Mouse (Mus musculus) adrenal gland, postnatal 4 days (tissue): Measurements from ENCODE around the gene Gldc. TPM values are rescaled to one million over a fixed set of nuclear protein-coding genes. Genes with fewer than 3 reads are reported as not detected.
"Not testable (repeated sequence)": the region's sequence is repeated elsewhere in the genome, so short reads cannot be mapped to it uniquely, and the experiment has no call there.

Experiments used
- DNase-seq, 2 experiments: peaks; one replicate each; pipeline ENCODE4 v3.0.0; 2021 to 2022; ENCODE audit warnings: low spot score in 2 of 2, mixed read lengths in 2 of 2
- long read RNA-seq, 2 experiments: library from polyadenylated mRNA; stranded (forward); transcript quantifications; one replicate each; pipeline ENCODE4 v2.0.0; 2021
- total RNA-seq, 2 experiments: library from RNA; stranded (reverse); gene quantifications; 2 replicates each; pipeline ENCODE4 v1.2.3; 2021

Gene Gldc
- 1 to 10 TPM; 2.2 to 7.9 TPM for total RNA-seq
- long read RNA-seq, experiment 1, transcript Gldc-201 (25 exons, 3,767 nt) = major isoform, 13 of 14 reads
- long read RNA-seq, experiment 1, partial matches to known transcripts = 1 of 14 reads
- long read RNA-seq, experiment 1, other reads (novel, unspliced or antisense) = 0 of 14 reads
- long read RNA-seq, experiment 2, transcript Gldc-201 (25 exons, 3,767 nt) = major isoform, 7 of 10 reads
- long read RNA-seq, experiment 2, partial matches to known transcripts = 1 of 10 reads
- long read RNA-seq, experiment 2, other reads (novel, unspliced or antisense) = 2 of 10 reads

- peak in 1 of 2 experiments; percentile 13 for DNase-seq
These were observed at the start of gene Gldc for GRCm38 (mm10) chr19:30174919-30175571. TSS of gene Gldc (minus strand) at chr19:30175429.

GRCm38 (mm10) chr19:30222593-30222992, 47.4 kb upstream of the Gldc start:
- not testable (repeated sequence) for DNase-seq

GRCm38 (mm10) chr19:30217335-30217734, 42.1 kb upstream of the Gldc start:
- peak in 1 of 2 experiments; percentile 7 for DNase-seq

- DNase-seq = no peak
These were observed 41.0 kb upstream of the Gldc start for GRCm38 (mm10) chr19:30216186-30216585.

GRCm38 (mm10) chr19:30215736-30216135, 40.5 kb upstream of the Gldc start:
- DNase-seq = not testable (repeated sequence)

- DNase-seq = no peak
These were observed 38.8 kb upstream of the Gldc start for GRCm38 (mm10) chr19:30214026-30214425.

- not testable (repeated sequence) for DNase-seq
These were observed 33.8 kb upstream of the Gldc start for GRCm38 (mm10) chr19:30209006-30209405.

GRCm38 (mm10) chr19:30206981-30207380, 31.8 kb upstream of the Gldc start:
- no peak for DNase-seq

GRCm38 (mm10) chr19:30205874-30206273, 30.6 kb upstream of the Gldc start:
- no peak for DNase-seq

GRCm38 (mm10) chr19:30205159-30205816, 30.1 kb upstream of the Gldc start:
- no peak for DNase-seq

- DNase-seq = no peak
These were observed 26.9 kb upstream of the Gldc start for GRCm38 (mm10) chr19:30202177-30202576.

GRCm38 (mm10) chr19:30194999-30195398, 19.8 kb upstream of the Gldc start:
- DNase-seq = no peak

- DNase-seq = no peak
These were observed 12.0 kb upstream of the Gldc start for GRCm38 (mm10) chr19:30187232-30187631.

- no peak for DNase-seq
These were observed 10.3 kb upstream of the Gldc start for GRCm38 (mm10) chr19:30185536-30185935.

GRCm38 (mm10) chr19:30179979-30180378, 4.8 kb upstream of the Gldc start:
- DNase-seq = no peak

- DNase-seq = no peak
These were observed 1.1 kb downstream of the Gldc start for GRCm38 (mm10) chr19:30174074-30174670.

GRCm38 (mm10) chr19:30171346-30172055, 3.7 kb downstream of the Gldc start:
- no peak for DNase-seq

- no peak for DNase-seq
These were observed 4.9 kb downstream of the Gldc start for GRCm38 (mm10) chr19:30170319-30170718.

GRCm38 (mm10) chr19:30166801-30167505, 8.3 kb downstream of the Gldc start:
- DNase-seq = no peak

GRCm38 (mm10) chr19:30164228-30164627, 11.0 kb downstream of the Gldc start:
- DNase-seq = no peak
